Mouse (Mus musculus): ENCODE data around the gene Ugt8a. TPM values are rescaled to one million over a fixed set of nuclear protein-coding genes. Genes with fewer than 3 reads are reported as not detected.
A peak's percentile ranks its signal among the peaks of the same experiment; 100 is the strongest.

Ugt8a gene
- polyA plus RNA-seq (2012; ENCODE audit: insufficient read depth, insufficient read length, low replicate concordance, missing spikeins) = not detected in 2 replicates

DNA sequence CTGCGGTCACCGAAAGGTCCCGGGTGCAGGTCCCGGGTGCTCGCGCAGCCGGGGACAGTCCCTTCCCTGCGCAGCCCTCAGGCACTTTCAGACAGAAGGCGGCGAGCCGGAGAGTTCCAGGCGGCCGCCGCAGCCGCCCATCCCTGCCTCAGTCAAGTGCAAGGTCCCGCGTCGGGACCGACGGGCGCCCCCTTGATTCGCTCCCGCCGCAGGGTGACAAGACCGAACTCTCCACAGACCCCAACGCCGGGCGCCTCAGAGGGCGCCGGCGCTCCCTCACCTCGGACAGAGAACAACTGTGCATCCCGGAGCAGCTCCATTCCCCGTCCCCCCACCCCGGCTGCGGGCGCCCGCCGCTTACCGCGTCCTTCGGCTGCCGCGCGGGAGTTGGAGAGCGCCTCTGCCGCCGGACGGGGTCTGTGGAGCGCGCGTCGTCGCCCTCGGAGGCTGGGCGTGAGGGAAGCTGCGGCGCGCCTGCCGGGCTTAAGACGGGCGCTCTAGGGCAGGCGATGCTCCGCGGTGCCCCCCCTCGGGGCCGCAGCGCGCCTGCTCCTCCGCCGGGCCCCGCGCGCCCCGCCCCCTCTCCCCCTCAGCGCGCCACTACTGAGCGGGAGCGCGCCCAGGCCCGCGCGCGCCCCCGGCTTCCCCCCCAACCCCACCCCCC lies at the start of gene Ugt8a:
Gene Ugt8a (minus strand): TSS at position 528 of the 664 bp plus-strand sequence.
- H3K27ac ChIP-seq (ENCODE audit: insufficient read depth, low read depth, low read length) = no peak within 1 kb of the TSS
- no peak for TF ChIP-seq CTCF (IDR thresholded peaks at IDR 0.05; ENCODE audit: insufficient read depth, low read depth, low read length)
- no peak for TF ChIP-seq POLR2A (IDR thresholded peaks at IDR 0.05; ENCODE audit: insufficient read depth, low read depth, low read length)
- peaks cover 11% of the 10 kb centered on the region for H3K4me1 ChIP-seq (ENCODE audit: control insufficient read depth, insufficient read depth, low read length)
- WGBS = under 1% methylated on average over 82 of the region's 85 CpGs
- peak within 1 kb of the TSS; percentile 62 for H3K4me3 ChIP-seq (ENCODE audit: insufficient read depth, low read depth, low read length)

DNA sequence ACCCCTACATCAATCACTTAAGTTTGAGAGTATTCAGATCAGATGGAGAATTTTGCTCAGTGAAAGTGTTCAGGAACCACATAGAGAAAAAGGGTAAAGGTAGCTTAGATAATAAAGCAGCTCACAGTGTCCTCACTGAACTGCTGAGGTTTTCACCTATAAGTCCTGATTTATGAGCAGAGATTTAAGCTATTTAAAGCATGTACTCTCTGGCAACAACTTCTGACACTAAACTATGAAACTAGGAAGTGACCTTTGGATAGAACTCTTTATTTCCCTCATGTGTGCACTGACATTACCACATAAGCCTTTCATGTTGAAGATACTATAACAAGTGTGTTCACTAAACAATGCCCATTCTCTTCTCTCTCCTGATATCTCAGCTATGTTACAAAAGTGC lies 48.2 kb upstream of the Ugt8a start:
- TF ChIP-seq CTCF (IDR thresholded peaks at IDR 0.05; ENCODE audit: insufficient read depth, low read depth, low read length) = no peak
- TF ChIP-seq POLR2A (IDR thresholded peaks at IDR 0.05; ENCODE audit: insufficient read depth, low read depth, low read length) = no peak
- Histone ChIP-seq H3K4me1 (ENCODE audit: control insufficient read depth, insufficient read depth, low read length) (no peaks in the 10 kb centered on the region), H3K4me3 (ENCODE audit: insufficient read depth, low read depth, low read length) (no peak overlapping the region), H3K27ac (ENCODE audit: insufficient read depth, low read depth, low read length) (no peak overlapping the region)

DNA sequence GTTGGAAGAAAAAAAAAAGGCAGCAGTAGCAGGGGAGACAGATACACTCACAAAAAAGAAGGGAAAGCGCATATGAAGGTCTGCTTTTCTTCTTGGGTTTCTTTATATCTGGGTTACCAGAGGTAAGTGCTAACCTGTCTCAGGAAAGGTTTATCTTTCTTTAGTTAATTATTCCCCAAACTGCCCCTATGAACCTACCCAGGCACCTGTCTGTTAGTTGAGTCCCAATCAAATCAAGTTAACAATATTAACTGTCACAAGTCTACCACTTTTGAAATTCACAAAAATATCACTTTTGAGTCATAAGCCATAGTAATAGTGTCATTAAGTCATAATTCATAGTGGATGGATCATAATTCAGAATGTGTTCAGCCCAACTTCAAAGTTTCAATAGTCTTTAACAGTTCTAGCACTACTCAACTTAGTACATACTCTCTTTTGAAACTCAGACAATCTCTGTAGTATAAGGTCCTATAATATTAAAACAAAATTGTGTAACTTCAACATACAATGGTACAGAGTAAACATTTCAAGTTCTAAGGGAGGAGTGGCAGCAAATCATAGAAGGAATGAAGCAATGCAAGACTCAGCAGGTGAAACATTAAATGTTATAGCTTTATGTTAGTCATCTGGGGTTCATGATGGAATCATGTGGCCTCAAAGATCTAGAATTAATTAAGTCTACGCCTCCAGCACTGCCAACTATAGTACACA lies 45.4 kb upstream of the Ugt8a start:
- TF ChIP-seq CTCF (IDR thresholded peaks at IDR 0.05; ENCODE audit: insufficient read depth, low read depth, low read length) (no peak), POLR2A (IDR thresholded peaks at IDR 0.05; ENCODE audit: insufficient read depth, low read depth, low read length) (no peak)
- H3K27ac ChIP-seq (ENCODE audit: insufficient read depth, low read depth, low read length) = no peak overlapping the region
- no peak overlapping the region for H3K4me3 ChIP-seq (ENCODE audit: insufficient read depth, low read depth, low read length)
- H3K4me1 ChIP-seq (ENCODE audit: control insufficient read depth, insufficient read depth, low read length) = no peaks in the 10 kb centered on the region
- WGBS = 90% methylated on average over 2 of the region's 2 CpGs

DNA sequence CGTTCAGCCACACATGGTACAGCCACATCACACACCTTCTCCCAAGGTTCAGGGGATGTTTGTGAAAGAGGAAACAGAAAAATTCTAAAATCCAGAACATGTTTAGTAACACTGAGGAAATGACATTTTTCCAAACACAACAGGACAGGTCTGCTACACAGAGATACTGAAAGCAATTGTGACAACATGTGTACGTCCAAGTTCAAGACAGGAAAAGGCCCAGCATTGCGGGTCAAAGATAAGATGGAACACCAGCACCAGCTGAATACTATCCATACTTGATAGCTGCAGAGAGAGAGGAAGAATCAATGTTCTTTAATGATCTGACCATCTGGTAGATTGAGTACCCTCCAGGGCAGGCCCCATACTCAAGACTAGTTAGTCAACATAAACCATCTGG lies 41.1 kb upstream of the Ugt8a start:
- Histone ChIP-seq H3K27ac (ENCODE audit: insufficient read depth, low read depth, low read length) (no peak overlapping the region), H3K4me3 (ENCODE audit: insufficient read depth, low read depth, low read length) (no peak overlapping the region), H3K4me1 (ENCODE audit: control insufficient read depth, insufficient read depth, low read length) (no peaks in the 10 kb centered on the region)
- TF ChIP-seq POLR2A (IDR thresholded peaks at IDR 0.05; ENCODE audit: insufficient read depth, low read depth, low read length) (no peak), CTCF (IDR thresholded peaks at IDR 0.05; ENCODE audit: insufficient read depth, low read depth, low read length) (no peak)
- 90% methylated on average over 3 of the region's 3 CpGs for WGBS

DNA sequence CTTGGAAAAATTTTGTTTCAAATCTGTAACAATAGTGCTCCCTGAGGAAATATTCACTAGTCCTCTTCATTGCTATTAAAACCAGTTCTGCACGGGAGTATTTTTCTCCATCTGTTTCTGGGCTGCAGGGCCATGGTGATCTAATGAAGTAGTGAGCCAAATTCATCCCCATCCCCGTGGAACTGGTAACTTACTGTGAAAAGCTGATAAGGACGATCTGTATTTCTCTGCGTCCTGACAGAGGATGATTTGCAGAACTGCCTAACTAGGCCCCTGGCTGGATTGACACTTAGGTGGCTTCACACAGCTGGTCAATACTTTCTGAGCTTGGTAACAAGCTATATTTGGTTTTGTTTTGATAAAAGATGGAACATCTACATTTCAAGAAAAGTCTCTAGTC lies 37.5 kb upstream of the Ugt8a start:
- WGBS = 73% methylated on average over 4 of the region's 4 CpGs
- no peak overlapping the region for H3K4me3 ChIP-seq (ENCODE audit: insufficient read depth, low read depth, low read length)

DNA sequence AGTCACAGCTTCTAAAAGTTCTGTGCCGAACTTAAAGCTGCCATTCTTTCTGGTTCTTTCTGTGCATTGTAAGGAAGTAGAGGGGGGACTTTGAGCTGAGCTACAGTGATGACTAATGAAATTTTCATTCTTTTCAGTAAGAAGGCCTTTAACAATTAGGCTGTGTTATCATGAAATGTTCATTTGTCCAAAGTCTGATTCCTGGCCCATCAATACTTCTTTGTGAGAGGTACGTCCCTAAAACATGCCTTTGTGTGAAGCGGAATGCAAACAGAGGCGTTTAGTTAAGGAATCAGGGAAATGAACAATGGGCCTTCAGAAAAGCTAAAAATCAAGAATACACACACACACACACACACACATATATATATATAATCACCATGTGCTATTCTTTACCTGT lies 31.0 kb upstream of the Ugt8a start:
- Histone ChIP-seq H3K4me1 (ENCODE audit: control insufficient read depth, insufficient read depth, low read length) (no peaks in the 10 kb centered on the region), H3K4me3 (ENCODE audit: insufficient read depth, low read depth, low read length) (no peak overlapping the region), H3K27ac (ENCODE audit: insufficient read depth, low read depth, low read length) (no peak overlapping the region)
- 58% methylated on average over 4 of the region's 4 CpGs for WGBS
- TF ChIP-seq CTCF (IDR thresholded peaks at IDR 0.05; ENCODE audit: insufficient read depth, low read depth, low read length) (no peak), POLR2A (IDR thresholded peaks at IDR 0.05; ENCODE audit: insufficient read depth, low read depth, low read length) (no peak)

More for the DNA sequence above, 37.5 kb upstream of the Ugt8a start:
- Histone ChIP-seq H3K4me1 (ENCODE audit: control insufficient read depth, insufficient read depth, low read length) (no peaks in the 10 kb centered on the region), H3K27ac (ENCODE audit: insufficient read depth, low read depth, low read length) (no peak overlapping the region)
- TF ChIP-seq POLR2A (IDR thresholded peaks at IDR 0.05; ENCODE audit: insufficient read depth, low read depth, low read length) (no peak), CTCF (IDR thresholded peaks at IDR 0.05; ENCODE audit: insufficient read depth, low read depth, low read length) (no peak)

DNA sequence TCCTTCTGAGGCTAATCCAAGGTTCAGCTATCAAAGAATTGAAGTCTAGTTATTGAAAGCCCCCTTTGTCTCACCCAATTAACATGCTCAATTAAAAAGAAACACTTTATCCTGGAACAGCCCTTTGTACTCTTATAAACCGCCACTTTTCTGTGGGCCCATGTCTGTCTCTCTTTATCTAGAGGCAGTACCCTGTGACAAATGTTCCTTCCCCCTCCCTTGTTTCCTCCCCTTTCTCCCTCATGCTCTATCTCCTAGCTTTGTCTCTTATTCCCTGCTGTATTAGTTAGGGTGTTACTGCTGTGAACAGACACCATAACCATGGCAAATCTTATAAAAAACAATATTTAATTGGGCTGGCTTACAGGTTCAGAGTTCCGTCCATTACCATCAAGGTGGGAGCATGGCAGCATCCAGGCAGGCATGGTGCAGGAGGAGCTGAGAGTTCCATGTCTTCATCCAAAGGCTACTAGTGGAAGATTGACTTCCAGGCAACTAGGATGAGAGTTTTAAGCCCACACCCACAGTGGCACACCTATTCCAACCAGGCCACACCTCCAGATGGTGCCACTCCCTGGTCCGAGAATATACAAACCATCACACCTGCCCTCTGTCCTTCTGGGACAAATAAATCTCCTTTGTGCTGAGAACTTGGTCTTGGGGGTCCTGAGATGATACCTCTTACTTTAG lies 17.9 kb upstream of the Ugt8a start:
- no peak overlapping the region for H3K27ac ChIP-seq (ENCODE audit: insufficient read depth, low read depth, low read length)
- H3K4me3 ChIP-seq (ENCODE audit: insufficient read depth, low read depth, low read length) = no peak overlapping the region
- no peak for TF ChIP-seq POLR2A (IDR thresholded peaks at IDR 0.05; ENCODE audit: insufficient read depth, low read depth, low read length)
- TF ChIP-seq CTCF (IDR thresholded peaks at IDR 0.05; ENCODE audit: insufficient read depth, low read depth, low read length) = no peak
- H3K4me1 ChIP-seq (ENCODE audit: control insufficient read depth, insufficient read depth, low read length) = no peaks in the 10 kb centered on the region
- 62% methylated on average over 3 of the region's 3 CpGs for WGBS

DNA sequence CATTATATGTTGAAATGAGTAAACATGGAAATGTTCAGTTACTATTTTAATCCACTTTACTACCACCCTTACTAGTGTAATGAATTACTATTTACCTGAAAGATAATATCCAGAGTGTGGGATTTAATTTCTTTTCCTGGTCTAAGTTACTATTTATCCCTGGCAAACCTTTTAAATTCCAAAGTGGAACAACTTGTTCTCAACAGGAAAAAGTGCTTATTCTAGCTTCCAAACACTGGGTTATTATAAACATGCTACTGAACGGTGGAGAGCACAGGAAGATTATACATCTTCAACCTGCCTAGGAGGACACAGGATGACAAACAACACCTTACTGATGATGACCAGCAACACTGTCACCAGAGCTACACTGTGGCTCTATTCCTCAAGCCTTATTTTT lies 16.5 kb upstream of the Ugt8a start:
- H3K4me3 ChIP-seq (ENCODE audit: insufficient read depth, low read depth, low read length) = no peak overlapping the region
- H3K4me1 ChIP-seq (ENCODE audit: control insufficient read depth, insufficient read depth, low read length) = no peaks in the 10 kb centered on the region
- H3K27ac ChIP-seq (ENCODE audit: insufficient read depth, low read depth, low read length) = no peak overlapping the region
- no peak for TF ChIP-seq POLR2A (IDR thresholded peaks at IDR 0.05; ENCODE audit: insufficient read depth, low read depth, low read length)
- no peak for TF ChIP-seq CTCF (IDR thresholded peaks at IDR 0.05; ENCODE audit: insufficient read depth, low read depth, low read length)
- WGBS = 81% methylated on average over 1 of the region's 1 CpGs

DNA sequence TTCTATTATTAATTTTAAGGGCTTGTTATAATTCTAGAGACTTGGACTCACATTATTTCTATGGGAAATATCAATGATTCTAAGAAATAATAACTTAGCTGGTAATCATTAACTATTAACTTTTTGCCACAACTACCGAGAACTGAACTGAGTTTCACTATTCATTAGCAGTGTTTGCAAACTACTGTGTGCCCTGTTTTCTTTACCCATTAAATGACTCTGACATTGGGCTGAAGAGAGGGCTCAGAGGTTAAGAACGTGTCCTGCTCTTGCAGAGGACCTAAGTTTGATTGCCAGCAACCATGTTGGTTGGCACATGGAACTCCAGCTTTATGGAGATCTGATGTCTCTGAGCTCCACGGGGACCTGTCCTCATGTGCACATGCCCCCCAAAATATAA lies 2.4 kb upstream of the Ugt8a start:
- Histone ChIP-seq H3K4me1 (ENCODE audit: control insufficient read depth, insufficient read depth, low read length) (peaks cover 11% of the 10 kb centered on the region), H3K27ac (ENCODE audit: insufficient read depth, low read depth, low read length) (no peak overlapping the region), H3K4me3 (ENCODE audit: insufficient read depth, low read depth, low read length) (no peak overlapping the region)
- 68% methylated on average over 3 of the region's 3 CpGs for WGBS
- TF ChIP-seq CTCF (IDR thresholded peaks at IDR 0.05; ENCODE audit: insufficient read depth, low read depth, low read length) (no peak), POLR2A (IDR thresholded peaks at IDR 0.05; ENCODE audit: insufficient read depth, low read depth, low read length) (no peak)
